Mouse (Mus musculus) G1E (cell line): ENCODE measurements at regions not wholly inside any gene's neighbourhood (a gene's known extent, or its start where the extent isn't known, plus 50 kb on each side); places are given as distances from the start of the nearest gene placed in this dataset.

ENCODE experiments used
- ATAC-seq: 2 replicates; pipeline ENCODE4 v1.8.0; 2016; ENCODE audit warnings: mild to moderate bottlenecking; ENCODE audit not compliant: insufficient number of reproducible peaks, poor library complexity, low FRiP score, severe bottlenecking; ENCODE audit errors: extremely low read depth
- DNase-seq: peaks from one replicate; pipeline ENCODE4 v3.0.0; 2012; ENCODE audit warnings: low spot score
- H3K27me3 ChIP-seq: 2 replicates; pipeline ENCODE4 v1.6.1; 2012; ENCODE audit warnings: mild to moderate bottlenecking, low read length, inconsistent platforms; ENCODE audit not compliant: insufficient read depth
- H3K36me3 ChIP-seq: replicated peaks from 2 replicates; pipeline ENCODE3; 2012; ENCODE audit warnings: mild to moderate bottlenecking, inconsistent platforms
- H3K4me1 ChIP-seq: 2 replicates; pipeline ENCODE4 v1.6.1; 2012; ENCODE audit warnings: low read depth, low read length, inconsistent platforms, mixed read lengths; ENCODE audit not compliant: insufficient read depth
- H3K4me3 ChIP-seq: 2 replicates; pipeline ENCODE4 v1.5.1; 2012; ENCODE audit warnings: low read depth, mild to moderate bottlenecking, inconsistent platforms, low read length, moderate library complexity, mixed read lengths
- H3K9me3 ChIP-seq: replicated peaks from 2 replicates; pipeline ENCODE4 v1.6.1; 2012; ENCODE audit warnings: inconsistent platforms
- CTCF ChIP-seq: IDR thresholded peaks from 2 replicates; pipeline ENCODE4 v1.5.1; 2012; ENCODE audit warnings: low read depth, low read length, inconsistent platforms, mixed read lengths
- GATA1 ChIP-seq: IDR thresholded peaks from 2 replicates; pipeline ENCODE4 v1.6.1; 2012; ENCODE audit warnings: borderline replicate concordance, low read length, inconsistent platforms, mixed read lengths
- GATA2 ChIP-seq: IDR thresholded peaks from 2 replicates; pipeline ENCODE4 v1.6.1; 2012; ENCODE audit warnings: low read depth, low read length, inconsistent platforms, borderline replicate concordance
- POLR2AphosphoS5 ChIP-seq: IDR thresholded peaks from 2 replicates; pipeline ENCODE4 v1.6.1; 2012; ENCODE audit warnings: low read depth, low read length, inconsistent platforms; ENCODE audit not compliant: insufficient replicate concordance
- TAL1 ChIP-seq: conservative IDR thresholded peaks from 2 replicates; pipeline ENCODE4 v1.6.1; 2012; ENCODE audit warnings: low read depth, low read length, inconsistent platforms, mixed read lengths

GRCm38 (mm10) chr6:91582338-91582737, 66.6 kb downstream of the Lsm3 start:
- TF ChIP-seq TAL1 (no peak), CTCF (no peak)
- Histone ChIP-seq H3K4me3 (no peak overlapping the region), H3K9me3 (no peaks in the 10 kb centered on the region), H3K27me3 (peaks cover 19% of the 10 kb centered on the region), H3K36me3 (no peaks in the 10 kb centered on the region), H3K4me1 (no peaks in the 10 kb centered on the region)
- no peak for ATAC-seq
- DNase-seq: no peak

DNA sequence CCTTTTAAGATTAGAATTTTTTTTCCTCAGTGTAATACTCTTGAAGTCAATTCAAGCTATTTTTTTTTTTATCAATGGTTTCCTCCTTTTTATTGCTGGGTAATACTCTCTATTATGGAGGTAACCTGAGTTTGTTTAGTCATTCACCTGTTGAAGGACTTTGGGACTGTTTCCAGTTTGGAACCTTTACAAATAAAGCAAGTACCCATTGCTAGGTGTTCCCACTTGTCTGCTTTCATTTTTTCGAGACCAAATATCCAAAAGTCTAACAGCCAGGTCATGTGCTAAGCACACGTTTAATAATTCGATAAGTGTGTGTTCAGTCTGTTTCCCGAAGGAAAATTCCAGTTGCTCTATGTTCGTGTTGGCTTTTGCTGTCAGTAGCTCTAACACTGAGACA, 67.6 kb downstream of the Lsm3 start:
- peaks cover 24% of the 10 kb centered on the region for H3K27me3 ChIP-seq
- no peaks in the 10 kb centered on the region for H3K4me1 ChIP-seq
- no peak overlapping the region for H3K4me3 ChIP-seq
- TF ChIP-seq CTCF: no peak
- no peak for TF ChIP-seq GATA1
- TF ChIP-seq TAL1: no peak
- TF ChIP-seq GATA2: no peak
- TF ChIP-seq POLR2AphosphoS5: no peak
- DNase-seq (no peak), ATAC-seq (no peak)
- no peaks in the 10 kb centered on the region for H3K36me3 ChIP-seq
- no peaks in the 10 kb centered on the region for H3K9me3 ChIP-seq

- no peak overlapping the region for H3K4me3 ChIP-seq
- H3K27me3 ChIP-seq: peaks cover 21% of the 10 kb centered on the region
- no peaks in the 10 kb centered on the region for H3K4me1 ChIP-seq
- ATAC-seq: no peak
- no peaks in the 10 kb centered on the region for H3K9me3 ChIP-seq
- DNase-seq: no peak
- TF ChIP-seq POLR2AphosphoS5 (no peak), CTCF (no peak), GATA1 (no peak), GATA2 (no peak), TAL1 (no peak)
- no peaks in the 10 kb centered on the region for H3K36me3 ChIP-seq
These were observed 69.8 kb downstream of the Lsm3 start for GRCm38 (mm10) chr6:91585543-91585942.

GRCm38 (mm10) chr6:91589181-91589580, 73.5 kb downstream of the Lsm3 start:
- ATAC-seq (no peak), DNase-seq (no peak)
- Histone ChIP-seq H3K4me1 (no peaks in the 10 kb centered on the region), H3K4me3 (no peak overlapping the region), H3K27me3 (peaks cover 13% of the 10 kb centered on the region), H3K9me3 (no peaks in the 10 kb centered on the region), H3K36me3 (no peaks in the 10 kb centered on the region)
- no peak for TF ChIP-seq POLR2AphosphoS5

- DNase-seq: no peak
- no peaks in the 10 kb centered on the region for H3K36me3 ChIP-seq
- H3K4me1 ChIP-seq: no peaks in the 10 kb centered on the region
- TF ChIP-seq TAL1: no peak
- no peak for TF ChIP-seq GATA1
- TF ChIP-seq POLR2AphosphoS5: no peak
- TF ChIP-seq CTCF: no peak
- TF ChIP-seq GATA2: no peak
- ATAC-seq: no peak
- H3K27me3 ChIP-seq: peaks cover 13% of the 10 kb centered on the region
- no peak overlapping the region for H3K4me3 ChIP-seq
- H3K9me3 ChIP-seq: no peaks in the 10 kb centered on the region
These were observed 74.7 kb downstream of the Lsm3 start for GRCm38 (mm10) chr6:91590395-91590794.

DNA sequence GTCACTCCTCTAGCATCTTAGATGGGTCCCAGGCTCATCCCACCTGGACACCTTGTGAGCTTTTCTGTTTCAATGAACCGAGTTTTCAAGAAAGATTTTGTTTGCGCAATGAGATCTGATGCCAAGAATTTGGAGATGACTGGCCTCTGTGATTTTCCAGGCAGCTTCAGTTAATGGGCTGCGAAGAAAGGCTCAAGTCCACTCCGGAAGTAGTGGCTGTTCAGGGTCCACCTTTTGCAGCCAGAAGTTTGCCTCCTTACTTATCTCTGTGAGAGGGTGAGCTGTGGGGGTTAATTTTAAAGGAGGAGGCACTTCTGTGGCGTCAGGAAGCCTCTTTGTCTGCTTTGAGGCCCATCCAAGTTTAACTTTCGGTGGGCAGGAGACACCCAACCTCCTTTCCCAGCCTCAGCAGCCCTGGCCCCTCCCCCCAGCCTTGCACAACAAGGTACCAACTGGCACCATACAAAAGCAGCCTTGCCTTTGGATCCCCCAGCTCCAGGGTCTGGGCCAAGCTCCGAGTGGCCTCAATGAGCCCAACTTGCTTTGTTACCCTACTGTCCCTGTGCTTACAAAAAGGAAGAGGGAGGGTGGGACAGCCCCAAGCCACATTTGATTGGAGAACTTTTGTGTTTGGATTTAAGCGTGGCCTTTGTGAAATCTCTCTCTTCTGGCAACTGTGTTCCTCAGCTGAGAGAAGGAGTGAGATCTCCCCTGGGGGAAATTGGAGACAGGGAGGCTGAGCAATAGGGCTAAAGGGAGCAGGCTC, 75.3 kb downstream of the Lsm3 start:
- TF ChIP-seq POLR2AphosphoS5 (no peak), CTCF (no peak), GATA1 (no peak), GATA2 (no peak), TAL1 (no peak)
- H3K4me1 ChIP-seq: no peaks in the 10 kb centered on the region
- ATAC-seq: no peak
- H3K9me3 ChIP-seq: no peaks in the 10 kb centered on the region
- no peak overlapping the region for H3K4me3 ChIP-seq
- DNase-seq: no peak
- H3K36me3 ChIP-seq: no peaks in the 10 kb centered on the region
- H3K27me3 ChIP-seq: peaks cover 8% of the 10 kb centered on the region

DNA sequence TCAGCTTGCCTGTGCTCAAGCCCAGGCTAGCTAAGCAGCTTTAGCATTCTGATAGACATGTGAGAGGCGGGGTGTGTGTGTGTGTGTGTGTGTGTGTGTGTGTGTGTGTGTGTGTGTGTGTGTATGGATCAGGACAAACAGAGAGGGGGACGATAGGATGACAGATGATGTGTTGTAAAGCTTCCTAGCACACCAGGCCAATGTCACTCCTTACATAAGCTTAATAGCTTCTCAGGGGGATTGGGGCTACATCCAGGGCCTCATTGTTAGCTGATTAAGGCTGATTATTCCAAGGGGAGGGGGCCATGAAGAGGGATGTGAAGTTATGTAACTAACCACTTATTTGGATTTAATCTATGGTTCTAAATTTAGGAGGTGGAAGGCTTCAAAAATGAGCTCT, 76.9 kb downstream of the Lsm3 start:
- ATAC-seq: no peak
- TF ChIP-seq GATA1 (no peak), GATA2 (no peak), TAL1 (no peak), CTCF (no peak), POLR2AphosphoS5 (no peak)
- no peak for DNase-seq
- H3K9me3 ChIP-seq: no peaks in the 10 kb centered on the region
- no peaks in the 10 kb centered on the region for H3K36me3 ChIP-seq
- no peak overlapping the region for H3K4me3 ChIP-seq
- H3K27me3 ChIP-seq: peaks cover 10% of the 10 kb centered on the region
- no peaks in the 10 kb centered on the region for H3K4me1 ChIP-seq
